Mouse (Mus musculus): Measurements from ENCODE around the gene Man2b1.
A peak's percentile ranks its signal among the peaks of the same experiment; 100 is the strongest.

The Man2b1 gene

DNA sequence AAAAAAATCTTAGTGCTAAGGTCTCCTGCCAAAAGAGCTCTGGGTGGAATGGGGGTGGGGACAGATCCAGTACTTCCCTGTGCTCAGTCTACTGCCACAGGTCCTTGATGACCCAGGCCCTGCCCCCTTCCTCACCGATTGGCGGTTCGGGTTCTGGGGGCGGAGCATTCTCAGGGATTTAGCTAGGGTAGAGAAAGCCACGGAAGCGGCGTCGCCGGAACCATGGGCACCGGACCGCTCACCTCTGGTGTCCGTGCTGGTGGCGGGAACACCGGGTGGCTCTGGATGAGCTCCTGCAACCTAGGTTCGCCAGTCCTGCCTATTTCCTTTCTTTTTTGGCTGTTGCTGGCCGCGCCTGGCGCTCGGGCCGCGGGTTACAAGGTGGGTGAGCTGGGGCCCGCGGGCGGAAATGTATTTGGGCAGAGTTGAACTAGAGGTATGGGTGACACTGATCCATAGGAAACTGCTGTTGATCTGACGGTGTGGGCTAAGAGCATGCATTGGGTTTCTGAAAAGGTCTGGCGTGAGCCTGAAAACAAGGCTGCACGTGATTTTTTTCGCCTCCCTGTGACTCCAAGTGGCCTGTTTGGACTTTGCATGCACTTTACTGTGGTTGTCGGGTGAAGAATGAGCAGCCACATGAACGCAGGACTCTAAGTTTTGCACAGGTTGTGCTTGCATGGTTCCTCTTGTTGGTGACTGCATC lies at the start of gene Man2b1:
Man2b1 (plus strand) TSS at position 163 of the 706 bp plus-strand sequence.
- peak; percentile 62 to 83 for DNase-seq (ENCODE audit: low read depth in 1 of 2, low spot score in 2 of 2)

DNA sequence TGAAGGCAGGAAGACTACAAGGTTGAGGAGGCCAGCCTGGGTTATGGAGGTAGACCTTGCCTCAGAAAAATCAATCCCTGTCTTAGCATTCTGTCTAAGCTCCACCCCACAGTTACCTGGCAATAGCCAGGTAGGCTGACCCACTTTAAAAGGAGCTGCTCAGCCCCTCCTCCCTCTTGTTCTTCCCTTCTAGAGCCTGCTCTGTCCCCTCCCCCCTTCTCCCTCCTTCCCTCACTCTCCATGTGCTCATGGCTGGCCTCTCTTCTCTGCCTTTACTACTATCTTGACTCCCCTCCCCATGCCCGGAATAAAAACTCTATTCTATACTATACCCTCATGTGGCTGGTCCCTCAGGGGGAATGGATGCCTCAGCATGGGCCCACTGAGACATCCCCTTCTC lies 49.2 kb upstream of the Man2b1 start:
- DNase-seq (ENCODE audit: low read depth in 1 of 2, low spot score in 2 of 2), result no peak

DNA sequence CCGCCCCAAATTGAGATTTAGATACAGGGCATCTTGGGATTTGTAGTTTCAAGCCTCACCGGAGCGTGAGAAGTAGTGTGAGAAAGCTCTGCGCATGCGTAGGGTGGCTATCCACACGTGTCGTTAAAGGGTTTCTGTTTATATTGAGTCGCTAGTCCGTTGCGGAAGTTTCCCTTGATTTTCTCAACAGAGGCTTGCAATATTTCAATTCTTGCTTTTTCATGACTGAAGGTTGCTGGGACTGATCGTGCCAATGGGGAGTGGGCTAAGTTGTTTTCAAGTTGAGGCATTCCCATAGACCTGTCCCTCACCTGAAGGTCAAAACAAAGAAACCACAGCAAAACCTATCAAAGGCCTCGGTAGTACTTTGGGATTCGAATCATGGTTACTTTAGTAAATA lies 48.3 kb upstream of the Man2b1 start:
- DNase-seq (ENCODE audit: low read depth in 1 of 2, low spot score in 2 of 2), result peak; percentile 26 to 59

DNA sequence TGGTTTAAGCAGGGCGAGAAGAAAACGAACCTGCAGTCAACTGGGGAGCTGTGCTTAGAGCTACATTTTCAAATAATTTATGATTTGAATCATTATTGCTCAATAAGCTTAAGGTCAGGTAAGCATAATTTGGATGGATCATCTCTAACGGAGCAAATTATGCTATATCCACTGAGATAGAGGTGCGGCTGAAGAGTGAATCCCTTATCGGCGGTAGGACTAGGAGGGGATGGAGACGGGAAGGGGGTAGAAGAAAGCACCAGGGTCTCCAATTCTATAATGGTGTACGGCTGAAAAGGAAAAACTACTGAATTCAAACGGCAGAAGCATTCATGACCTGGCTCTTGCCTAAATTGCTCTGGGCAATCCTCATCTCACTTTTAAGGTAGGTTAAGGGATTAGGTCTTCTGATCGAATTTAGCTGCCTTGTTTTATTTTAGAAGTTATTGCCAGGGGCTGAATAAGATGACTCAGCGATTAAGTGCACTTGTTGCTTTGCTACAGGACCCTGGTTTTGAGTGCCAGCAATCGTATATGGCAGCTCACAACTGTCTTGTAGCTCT lies 47.8 kb upstream of the Man2b1 start:
- no peak for DNase-seq (ENCODE audit: low read depth in 1 of 2, low spot score in 2 of 2)

DNA sequence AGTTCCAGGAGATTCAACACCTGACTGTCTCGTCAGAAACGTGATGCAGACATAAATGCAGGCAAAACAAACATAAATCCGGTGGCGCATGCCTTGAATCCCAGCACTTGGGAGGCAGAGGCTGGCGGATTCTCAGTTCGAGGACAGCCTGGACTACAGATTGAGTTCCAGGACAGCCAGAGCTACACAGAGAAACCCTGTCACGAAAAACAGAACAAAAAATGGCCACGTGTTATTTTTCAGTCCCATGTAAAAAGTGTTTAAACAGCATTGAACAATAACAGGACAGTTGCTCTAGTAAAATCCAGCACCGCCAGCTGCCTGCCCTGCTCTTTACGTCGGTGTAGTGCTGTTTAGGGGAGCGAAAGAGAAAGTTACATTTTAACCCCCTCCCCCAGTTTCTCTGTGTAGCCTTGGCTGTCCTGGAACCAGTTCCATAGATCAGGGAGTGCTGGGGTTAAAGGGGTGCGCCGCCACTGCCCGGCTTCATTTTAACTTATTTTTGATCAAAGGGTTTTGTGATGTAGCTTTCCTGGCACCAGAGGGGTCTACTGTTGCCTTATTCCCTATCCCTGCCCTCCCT lies 47.3 kb upstream of the Man2b1 start:
- DNase-seq (ENCODE audit: low read depth in 1 of 2, low spot score in 2 of 2), result no peak

DNA sequence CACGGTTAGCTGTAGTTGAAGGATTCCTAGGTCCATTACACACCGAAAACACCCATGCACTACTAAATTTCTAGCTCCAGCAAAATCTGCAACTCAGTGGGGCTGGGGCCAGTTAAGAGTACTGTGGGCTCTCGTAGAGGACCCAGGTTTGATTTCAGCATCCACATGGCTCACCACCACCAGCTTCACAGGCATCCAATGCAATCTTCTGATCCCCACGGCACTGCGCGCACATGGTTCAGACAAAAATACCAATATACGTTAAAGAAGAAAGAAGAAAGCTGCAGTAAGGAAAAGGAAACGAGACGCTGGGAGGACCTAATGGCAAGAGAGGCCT lies 46.7 kb upstream of the Man2b1 start:
- DNase-seq (ENCODE audit: low read depth in 1 of 2, low spot score in 2 of 2), result no peak

DNA sequence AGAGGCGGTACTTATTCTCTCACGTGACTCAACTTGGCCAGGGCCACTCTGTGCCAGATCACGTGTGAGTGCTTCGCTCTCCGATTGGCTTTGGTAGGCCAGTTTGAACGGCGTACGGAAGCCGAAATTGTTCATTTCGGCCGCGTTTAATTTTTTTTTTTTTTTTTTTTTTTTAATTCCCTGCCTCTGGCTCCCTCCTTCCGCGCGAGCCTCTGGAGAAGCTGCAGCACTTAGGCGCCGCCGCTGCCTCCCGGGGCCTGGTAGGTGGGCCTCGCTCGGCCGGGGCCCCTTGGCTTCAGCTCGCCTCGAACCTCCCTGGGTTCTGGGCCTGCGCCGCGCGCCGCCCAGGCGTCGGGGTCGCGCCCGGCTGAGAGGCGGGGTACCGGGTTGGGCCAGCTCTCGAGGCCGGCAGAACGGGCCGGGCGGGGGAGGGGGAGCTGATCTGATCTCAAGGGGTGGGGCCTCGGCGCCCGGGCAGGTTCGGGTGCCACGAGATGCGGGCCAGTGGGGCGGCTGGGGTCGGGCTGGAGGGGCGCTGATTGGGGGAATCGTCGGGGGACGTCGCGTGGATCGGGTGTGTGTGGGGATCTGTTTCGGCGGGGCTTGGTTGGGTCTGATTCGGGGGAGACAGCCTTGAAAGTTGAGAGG lies 46.2 kb upstream of the Man2b1 start, which contains the start of gene Tnpo2:
Tnpo2 (plus strand) TSS at position 198 of the 648 bp plus-strand sequence.
- DNase-seq (ENCODE audit: low read depth in 1 of 2, low spot score in 2 of 2), result peak; percentile 73 to 81

DNA sequence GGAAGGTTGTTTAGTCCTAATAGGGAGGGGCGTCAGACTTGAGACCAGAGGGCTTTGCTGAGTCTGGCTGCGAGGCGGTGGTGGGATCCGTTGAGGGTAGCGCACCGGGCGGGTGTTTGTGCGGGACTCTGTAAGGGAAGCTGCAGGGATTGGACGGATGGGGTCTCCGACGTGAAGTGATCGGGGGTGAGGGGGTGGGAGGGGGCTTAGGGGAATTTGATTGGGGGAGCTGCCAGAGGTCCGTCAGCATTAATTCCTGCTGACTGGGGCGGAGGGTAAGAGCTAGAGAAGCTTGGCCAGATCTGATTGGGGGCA lies 45.7 kb upstream of the Man2b1 start:
- no peak for DNase-seq (ENCODE audit: low read depth in 1 of 2, low spot score in 2 of 2)

DNA sequence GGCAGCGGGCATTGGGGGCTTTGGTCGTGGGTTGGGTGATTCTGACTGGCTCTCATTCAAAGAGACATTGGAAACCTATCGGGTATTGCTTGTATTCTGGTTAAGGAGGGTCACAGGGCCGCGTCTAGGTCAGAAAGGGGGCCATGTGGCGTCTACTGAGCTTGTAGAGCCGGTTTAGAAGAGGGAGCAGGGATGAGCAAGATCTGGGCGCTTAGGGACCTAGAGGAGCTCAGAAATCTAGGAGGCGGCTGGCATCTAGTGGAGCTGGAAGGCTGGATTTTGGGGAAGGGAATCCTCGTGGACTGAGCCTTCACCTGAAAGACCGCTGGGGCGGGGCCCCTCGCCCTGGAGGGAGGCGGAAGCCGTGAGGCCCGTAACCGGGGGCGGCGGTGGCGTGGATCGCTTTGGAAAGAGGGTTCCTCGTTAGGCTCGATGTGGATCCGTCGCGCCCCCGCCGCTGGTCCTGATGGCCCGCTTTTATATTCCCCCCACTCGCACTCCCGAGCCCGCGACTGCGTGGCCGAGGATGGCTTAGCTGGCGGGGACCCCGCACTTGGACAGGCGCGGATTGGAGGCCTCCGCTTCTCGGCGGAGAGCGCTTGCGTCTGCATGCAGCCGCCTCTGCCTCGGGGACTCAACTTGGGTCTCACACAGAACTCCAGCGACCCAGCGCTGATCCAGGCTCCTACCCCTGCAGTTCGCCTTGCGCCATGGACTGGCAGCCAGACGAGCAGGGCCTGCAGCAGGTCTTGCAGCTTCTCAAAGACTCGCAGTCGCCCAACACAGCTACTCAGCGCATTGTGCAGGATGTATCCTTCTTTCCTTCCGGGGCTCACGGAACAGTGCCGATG lies 45.2 kb upstream of the Man2b1 start:
- DNase-seq (ENCODE audit: low read depth in 1 of 2, low spot score in 2 of 2), result no peak

DNA sequence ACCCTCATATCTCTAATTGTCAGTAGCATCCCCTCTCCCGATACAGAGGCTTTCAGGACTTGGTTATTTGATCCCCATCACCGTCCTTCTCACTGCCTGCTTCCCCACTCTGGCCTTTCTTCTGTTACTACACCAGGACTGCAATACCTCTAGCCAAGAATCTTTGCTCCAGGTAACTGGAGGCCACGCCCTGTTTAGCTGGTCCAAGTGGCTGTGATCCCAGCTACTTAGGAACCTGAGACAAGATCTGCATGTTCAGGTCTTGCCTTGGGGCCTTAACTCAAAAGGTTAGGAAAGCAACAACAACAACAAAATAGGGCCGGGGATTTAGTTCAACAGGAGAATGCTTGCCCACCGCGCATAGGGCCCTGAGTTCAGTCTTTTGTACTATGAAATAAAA lies 39.5 kb upstream of the Man2b1 start:
- DNase-seq (ENCODE audit: low read depth in 1 of 2, low spot score in 2 of 2), result no peak

DNA sequence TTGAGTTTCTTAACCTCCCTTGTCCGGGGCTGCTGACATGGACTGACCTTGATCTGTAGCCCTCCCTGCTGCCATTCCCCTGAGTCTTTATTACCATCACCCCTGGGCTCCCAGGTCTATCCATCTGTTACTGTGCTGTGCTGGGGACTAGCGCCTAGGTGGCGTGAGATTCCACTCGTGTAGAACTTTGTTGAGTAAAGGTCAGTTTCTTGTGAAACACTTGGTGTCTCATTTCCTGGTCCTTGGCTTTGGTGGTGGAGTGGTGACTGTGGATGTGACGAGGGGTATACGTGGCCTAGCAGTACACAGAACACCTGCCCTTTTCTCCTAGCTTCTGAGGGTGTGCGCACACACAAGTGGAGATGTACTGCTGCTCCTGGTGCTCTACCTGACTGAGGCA lies 25.7 kb upstream of the Man2b1 start:
- DNase-seq (ENCODE audit: low read depth in 1 of 2, low spot score in 2 of 2), result no peak

DNA sequence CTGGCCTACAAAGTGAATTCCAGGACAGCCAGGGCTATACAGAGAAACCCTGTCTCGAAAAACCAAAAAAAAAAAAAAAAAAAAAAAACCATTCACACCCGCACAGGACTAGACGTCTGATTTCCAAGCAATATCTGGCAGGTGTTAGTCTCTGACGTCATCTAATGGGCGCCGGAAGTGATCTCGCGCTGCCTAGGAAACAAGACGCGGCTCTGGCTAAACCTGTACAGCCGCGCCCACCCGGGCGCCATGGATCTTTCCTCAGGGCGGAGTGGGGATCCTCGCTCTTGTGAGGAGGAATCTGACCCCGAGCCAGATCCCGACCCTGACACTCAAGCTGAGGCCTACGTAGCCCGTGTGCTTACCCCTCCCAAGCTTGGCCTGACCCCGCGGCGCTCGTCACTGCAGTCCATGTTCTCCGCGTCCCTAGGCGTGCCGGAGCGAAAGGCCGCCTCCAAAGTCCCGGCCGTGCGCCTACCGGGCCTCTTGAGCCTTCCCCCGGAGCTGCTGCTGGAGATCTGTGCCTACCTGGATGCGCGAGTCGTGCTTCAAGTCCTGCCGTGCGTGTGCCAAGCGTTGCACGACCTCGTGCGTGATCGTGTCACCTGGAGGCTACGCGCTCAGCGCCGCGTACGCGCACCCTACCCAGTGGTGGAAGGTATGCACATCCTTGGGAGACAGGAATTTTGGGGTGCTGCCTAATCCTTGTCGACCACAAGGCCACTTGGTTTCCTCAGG lies 23.0 kb upstream of the Man2b1 start, which contains the start of gene Fbxw9:
Fbxw9 (plus strand) TSS at position 177 of the 738 bp plus-strand sequence.
- DNase-seq (ENCODE audit: low read depth in 1 of 2, low spot score in 2 of 2), result peak; percentile 53 to 71

DNA sequence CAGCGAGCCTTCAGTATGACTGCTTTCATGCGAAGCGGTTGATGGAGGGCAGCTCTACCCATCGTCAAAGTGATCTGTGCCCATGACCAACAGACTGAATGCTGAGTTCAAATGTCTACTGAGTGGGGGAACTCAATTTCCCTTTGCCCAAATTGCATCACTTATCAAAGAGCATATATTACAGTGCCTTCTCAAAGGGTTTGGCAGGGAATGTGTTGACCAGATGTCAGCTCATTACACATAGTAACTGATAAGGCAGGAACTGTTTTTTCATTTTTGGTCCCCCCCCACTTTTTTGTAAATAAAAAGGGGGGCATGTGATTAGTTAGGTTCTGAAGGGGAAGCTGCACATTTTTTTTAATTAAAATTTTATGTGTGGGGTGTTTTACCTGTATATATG lies 20.5 kb upstream of the Man2b1 start:
- no peak for DNase-seq (ENCODE audit: low read depth in 1 of 2, low spot score in 2 of 2)

DNA sequence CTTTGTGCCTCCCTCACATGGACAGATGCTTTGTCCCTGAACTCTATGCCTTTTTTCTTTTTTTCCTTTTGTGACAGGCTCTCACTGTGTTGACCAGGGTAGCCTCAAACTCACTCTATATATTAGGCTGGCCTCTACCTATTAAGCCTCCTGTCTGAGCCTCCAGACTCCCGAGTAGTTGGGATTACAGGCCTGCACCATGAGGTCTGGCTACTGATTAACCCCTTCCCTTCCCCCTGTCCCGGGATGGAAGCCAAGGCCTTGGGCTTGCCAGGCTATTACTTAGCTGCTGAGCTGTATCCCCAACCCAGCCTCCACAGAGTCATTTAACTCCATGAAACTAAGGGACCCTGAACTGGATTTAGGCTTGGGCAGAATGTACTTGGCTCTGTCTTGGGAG lies 17.9 kb upstream of the Man2b1 start:
- DNase-seq (ENCODE audit: low read depth in 1 of 2, low spot score in 2 of 2), result no peak

DNA sequence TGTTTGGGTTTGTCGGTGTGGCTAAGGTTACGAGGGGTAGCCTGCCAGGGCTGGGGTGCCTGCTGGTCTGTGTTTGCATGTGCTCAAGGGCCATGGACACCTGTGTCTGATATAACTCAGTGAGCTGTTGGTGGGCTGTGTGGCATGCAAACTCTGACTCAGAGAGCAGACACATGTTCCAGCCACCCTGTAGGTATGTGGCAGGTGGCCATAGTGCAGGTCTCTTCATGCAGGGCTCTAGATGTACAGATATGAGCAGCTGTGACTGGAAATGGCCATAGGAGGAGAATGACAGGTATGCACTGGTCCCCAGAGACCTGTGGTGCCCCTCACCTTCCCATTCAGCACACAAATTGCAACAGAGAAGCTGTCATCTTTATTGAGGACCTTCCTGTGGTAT lies 15.9 kb upstream of the Man2b1 start:
- no peak for DNase-seq (ENCODE audit: low read depth in 1 of 2, low spot score in 2 of 2)

DNA sequence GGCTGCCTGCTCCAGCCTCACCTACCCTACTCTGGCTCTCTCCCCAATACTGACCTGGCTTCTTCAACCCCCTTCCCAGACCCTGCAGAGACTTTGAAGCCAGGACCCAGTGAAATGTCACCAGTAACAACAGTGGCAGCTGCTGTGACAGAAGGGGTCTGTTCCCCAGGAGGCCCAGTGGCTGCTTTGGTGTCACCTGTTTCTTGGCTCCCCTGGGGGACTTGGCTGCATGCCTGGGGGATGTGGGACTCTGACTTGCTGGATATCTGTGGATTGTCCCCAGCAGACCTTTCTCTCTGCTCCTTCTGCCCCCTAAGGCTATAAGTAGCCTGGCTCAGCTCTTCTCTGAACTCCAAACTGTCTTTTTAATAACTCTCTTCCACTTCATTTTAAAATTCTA lies 15.1 kb upstream of the Man2b1 start, which contains the start of gene Gm5741:
Gm5741 (minus strand) TSS at position 1 of the 400 bp plus-strand sequence.
- DNase-seq (ENCODE audit: low read depth in 1 of 2, low spot score in 2 of 2), result no peak

DNA sequence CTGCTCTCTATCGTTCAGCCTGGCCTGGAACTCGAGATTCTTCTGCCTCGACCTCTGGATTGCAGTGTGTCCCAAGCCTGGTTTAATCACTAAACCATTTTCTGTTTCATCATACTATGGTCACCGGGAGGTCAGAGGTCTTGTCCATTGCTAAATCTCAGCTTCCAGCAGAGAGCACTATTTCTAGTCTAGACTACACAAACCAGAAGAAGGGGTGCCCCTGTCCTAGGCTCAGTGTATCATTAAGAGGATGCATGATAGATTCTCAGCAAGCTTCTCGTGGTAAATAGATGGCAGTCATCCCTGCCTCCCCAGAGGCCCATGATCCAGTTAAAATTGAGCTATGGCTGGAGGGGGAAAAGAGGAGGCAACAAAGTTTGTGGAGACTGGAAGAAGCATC lies 12.0 kb upstream of the Man2b1 start:
- DNase-seq (ENCODE audit: low read depth in 1 of 2, low spot score in 2 of 2), result no peak

DNA sequence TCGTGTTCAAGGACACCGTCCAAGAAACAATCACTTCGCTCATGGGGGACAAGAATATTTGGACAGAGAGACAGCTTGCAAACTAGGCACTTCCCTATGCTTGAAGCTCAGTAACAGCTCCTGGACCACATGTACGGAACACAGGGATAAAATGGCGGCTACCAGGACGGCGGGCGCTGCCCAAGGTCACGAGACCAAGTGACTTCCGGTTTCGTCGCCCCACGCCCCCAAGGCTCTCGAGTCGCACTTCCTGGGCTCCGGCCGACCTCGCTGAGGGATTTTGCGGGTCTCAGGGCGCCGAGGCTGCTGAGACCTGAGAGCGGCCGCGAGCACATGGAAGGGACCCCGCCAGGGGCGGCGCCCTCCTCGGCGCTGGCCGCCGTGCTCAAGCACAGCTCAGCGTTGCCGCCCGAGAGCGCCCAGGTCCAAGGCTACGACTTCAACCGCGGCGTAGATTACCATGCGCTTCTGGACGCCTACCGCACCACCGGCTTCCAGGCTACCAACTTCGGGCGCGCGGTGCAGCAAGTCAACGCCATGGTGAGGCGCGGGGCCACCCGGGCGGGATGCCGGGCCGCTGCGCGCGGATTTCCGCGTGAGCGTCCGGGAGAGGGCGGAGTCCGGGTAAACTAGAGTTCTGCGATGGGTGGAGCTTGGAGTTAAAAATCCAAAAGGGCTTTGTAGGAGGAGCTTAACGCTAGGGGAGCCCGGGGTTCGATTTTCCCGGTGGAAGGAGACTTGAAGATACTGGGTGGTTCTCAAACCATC lies 11.4 kb upstream of the Man2b1 start, which contains the start of gene Dhps:
Dhps (plus strand) TSS at position 244 of the 768 bp plus-strand sequence.
- peak; percentile 79 to 89 for DNase-seq (ENCODE audit: low read depth in 1 of 2, low spot score in 2 of 2)

DNA sequence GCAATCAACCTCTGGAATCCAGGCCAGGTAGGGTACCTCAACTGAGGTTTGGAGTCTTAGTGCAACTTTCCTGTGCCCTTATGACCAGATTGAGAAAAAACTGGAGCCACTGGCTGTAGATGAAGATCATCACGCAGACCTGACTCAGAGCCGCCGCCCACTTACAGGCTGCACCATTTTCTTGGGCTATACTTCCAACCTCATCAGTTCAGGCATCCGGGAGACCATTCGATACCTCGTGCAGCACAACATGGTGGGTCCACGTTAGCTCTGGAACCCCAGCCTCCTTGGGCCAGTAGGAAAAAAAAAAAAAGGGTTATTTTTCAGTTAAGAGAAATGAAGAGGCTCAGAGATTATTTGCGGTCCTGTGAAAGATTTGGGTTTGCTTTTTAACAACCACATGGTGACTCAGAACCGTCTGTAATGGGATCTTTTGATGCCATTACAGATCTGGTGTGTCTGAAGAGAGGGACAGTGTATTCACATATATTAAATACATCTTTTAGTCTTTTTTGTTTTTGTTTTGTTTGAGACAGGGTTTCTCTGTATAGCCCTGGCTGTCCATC lies 10.6 kb upstream of the Man2b1 start:
- DNase-seq (ENCODE audit: low read depth in 1 of 2, low spot score in 2 of 2), result no peak

Measured in monocyte, adult 2 months (primary cell).